Mouse (Mus musculus) megakaryocyte, embryonic 14.5 days (primary cell): Measurements from ENCODE around the gene Fgfr2. TPM values are rescaled to one million over a fixed set of nuclear protein-coding genes. Genes with fewer than 3 reads are reported as not detected.

Experiments
- H3K27me3 ChIP-seq: replicated peaks from 2 replicates; pipeline ENCODE3; 2012; ENCODE audit warnings: inconsistent platforms
- H3K36me3 ChIP-seq: replicated peaks from 2 replicates; pipeline ENCODE3; 2012; ENCODE audit warnings: low read length, inconsistent platforms, mixed read lengths
- H3K4me1 ChIP-seq: 2 replicates; pipeline ENCODE4 v1.6.1; 2012; ENCODE audit warnings: inconsistent platforms
- H3K4me3 ChIP-seq: replicated peaks from 2 replicates; pipeline ENCODE3; 2012; ENCODE audit warnings: moderate library complexity, mild to moderate bottlenecking, inconsistent platforms
- H3K9me3 ChIP-seq: 2 replicates; pipeline ENCODE4 v1.6.1; 2012; ENCODE audit warnings: inconsistent platforms
- FLI1 ChIP-seq: IDR thresholded peaks from 2 replicates; pipeline ENCODE4 v1.6.1; 2012; ENCODE audit warnings: low read length, inconsistent platforms, mixed read lengths
- GATA1 ChIP-seq: IDR thresholded peaks from 3 replicates; pipeline ENCODE4 v1.6.1; 2012; ENCODE audit warnings: mixed read lengths, low read length, inconsistent platforms, borderline replicate concordance
- polyA plus RNA-seq: library from polyadenylated mRNA; stranded (reverse); fragments of >175 nt; gene quantifications from 2 replicates; pipeline ENCODE4 v1.2.3, GENCODE M21; 2012; ENCODE audit warnings: low replicate concordance; ENCODE audit not compliant: insufficient read depth

The Fgfr2 gene
- polyA plus RNA-seq, 1 experiment: 0.45 TPM

GRCm38 (mm10) chr7:132729093-132729831 lies 393.9 kb downstream of the Fgfr2 start:
- Histone ChIP-seq H3K4me1 (peaks cover 97% of the 10 kb centered on the region), H3K36me3 (peaks cover 91% of the 10 kb centered on the region), H3K27me3 (no peaks in the 10 kb centered on the region), H3K4me3 (peak overlapping the region; percentile 29), H3K9me3 (no peaks in the 10 kb centered on the region)
- TF ChIP-seq GATA1: no peak
- no peak for TF ChIP-seq FLI1

GRCm38 (mm10) chr7:132726106-132726861 lies 396.9 kb downstream of the Fgfr2 start:
- peaks cover 88% of the 10 kb centered on the region for H3K36me3 ChIP-seq
- H3K4me1 ChIP-seq: peaks cover 97% of the 10 kb centered on the region
- peak overlapping the region; percentile 74 for H3K4me3 ChIP-seq
- TF ChIP-seq FLI1 (no peak), GATA1 (no peak)
- no peaks in the 10 kb centered on the region for H3K9me3 ChIP-seq
- no peaks in the 10 kb centered on the region for H3K27me3 ChIP-seq

- TF ChIP-seq FLI1 (no peak), GATA1 (no peak)
- peaks cover 82% of the 10 kb centered on the region for H3K36me3 ChIP-seq
- H3K4me3 ChIP-seq: peak overlapping the region; percentile 62
- no peaks in the 10 kb centered on the region for H3K9me3 ChIP-seq
- H3K27me3 ChIP-seq: no peaks in the 10 kb centered on the region
- H3K4me1 ChIP-seq: peaks cover 97% of the 10 kb centered on the region
Observed at GRCm38 (mm10) chr7:132724501-132725062, 398.6 kb downstream of the Fgfr2 start.

GRCm38 (mm10) chr7:132723906-132724305 lies 399.2 kb downstream of the Fgfr2 start:
- peaks cover 97% of the 10 kb centered on the region for H3K4me1 ChIP-seq
- TF ChIP-seq GATA1 (no peak), FLI1 (no peak)
- peaks cover 79% of the 10 kb centered on the region for H3K36me3 ChIP-seq
- H3K4me3 ChIP-seq: peak overlapping the region; percentile 57
- no peaks in the 10 kb centered on the region for H3K9me3 ChIP-seq
- no peaks in the 10 kb centered on the region for H3K27me3 ChIP-seq

- Histone ChIP-seq H3K4me1 (peaks cover 97% of the 10 kb centered on the region), H3K36me3 (peaks cover 76% of the 10 kb centered on the region), H3K27me3 (no peaks in the 10 kb centered on the region), H3K4me3 (no peak overlapping the region), H3K9me3 (no peaks in the 10 kb centered on the region)
- no peak for TF ChIP-seq FLI1
- TF ChIP-seq GATA1: no peak
Observed at GRCm38 (mm10) chr7:132722401-132723370, 400.5 kb downstream of the Fgfr2 start.

- peaks cover 71% of the 10 kb centered on the region for H3K36me3 ChIP-seq
- no peaks in the 10 kb centered on the region for H3K27me3 ChIP-seq
- TF ChIP-seq GATA1 (no peak), FLI1 (no peak)
- H3K4me3 ChIP-seq: peak overlapping the region; percentile 67
- no peaks in the 10 kb centered on the region for H3K9me3 ChIP-seq
- H3K4me1 ChIP-seq: peaks cover 98% of the 10 kb centered on the region
Observed at GRCm38 (mm10) chr7:132720562-132720961, 402.6 kb downstream of the Fgfr2 start.

- peaks cover 98% of the 10 kb centered on the region for H3K4me1 ChIP-seq
Observed at GRCm38 (mm10) chr7:132719570-132719969, 403.6 kb downstream of the Fgfr2 start.

GRCm38 (mm10) chr7:132715259-132715658 lies 407.9 kb downstream of the Fgfr2 start:
- Histone ChIP-seq H3K4me3 (peak overlapping the region; percentile 62), H3K36me3 (peaks cover 80% of the 10 kb centered on the region), H3K4me1 (peaks cover 98% of the 10 kb centered on the region), H3K27me3 (no peaks in the 10 kb centered on the region), H3K9me3 (no peaks in the 10 kb centered on the region)
- TF ChIP-seq GATA1 (no peak), FLI1 (no peak)

More at GRCm38 (mm10) chr7:132719570-132719969, 403.6 kb downstream of the Fgfr2 start:
- H3K9me3 ChIP-seq: no peaks in the 10 kb centered on the region
- no peaks in the 10 kb centered on the region for H3K27me3 ChIP-seq
- TF ChIP-seq FLI1 (no peak), GATA1 (peak; percentile 58; the same call in 1 of the 3 replicates)
- peaks cover 75% of the 10 kb centered on the region for H3K36me3 ChIP-seq
- H3K4me3 ChIP-seq: peak overlapping the region; percentile 82

- Histone ChIP-seq H3K27me3 (no peaks in the 10 kb centered on the region), H3K4me1 (peaks cover 98% of the 10 kb centered on the region), H3K36me3 (peaks cover 87% of the 10 kb centered on the region), H3K9me3 (no peaks in the 10 kb centered on the region), H3K4me3 (peak overlapping the region; percentile 85)
- TF ChIP-seq GATA1 (no peak), FLI1 (no peak)
Observed at GRCm38 (mm10) chr7:132714236-132714923, 408.8 kb downstream of the Fgfr2 start.
